Mouse (Mus musculus): Measurements from ENCODE around the gene Gm11114. TPM values are rescaled to one million over a fixed set of nuclear protein-coding genes. Genes with fewer than 3 reads are reported as not detected.

The Gm11114 gene
- total RNA-seq, 1 experiment from 2014 or later = not detected

DNA sequence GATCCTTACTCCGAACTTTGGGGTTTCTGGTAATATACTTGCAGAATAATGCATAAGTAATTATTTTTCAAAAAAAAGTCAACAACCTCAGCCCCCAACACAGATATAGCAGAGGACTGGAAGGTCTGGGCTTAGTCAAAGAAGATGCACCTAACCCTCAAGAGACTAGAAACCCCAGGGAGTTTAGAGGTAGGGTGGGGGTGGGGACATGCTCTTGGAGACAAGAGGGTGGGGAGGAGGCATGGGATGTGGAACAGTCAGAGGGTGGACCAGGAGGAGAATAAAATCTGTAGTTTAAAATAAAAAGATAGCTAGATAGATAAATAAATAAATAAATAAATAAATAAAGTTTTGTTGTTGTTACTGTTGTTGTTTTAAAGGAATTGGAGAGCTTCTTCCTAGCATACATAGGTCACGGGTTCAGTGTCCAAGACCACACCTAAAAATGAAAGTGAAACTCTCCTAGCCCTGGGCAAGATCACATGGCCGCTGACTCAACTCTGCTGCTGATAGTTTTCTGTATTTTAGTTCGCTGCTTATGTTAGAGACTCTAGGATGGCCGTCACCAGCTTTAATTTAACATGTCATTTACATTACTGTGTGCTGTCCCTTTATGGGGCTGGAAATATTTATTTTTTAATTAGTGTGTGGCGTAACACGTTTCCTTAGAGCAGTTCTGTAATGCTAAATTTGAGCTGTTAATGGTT, 44.7 kb downstream of the Gm11114 start:
- no peak for DNase-seq

Other genes starting within 250 kb of the Gm11114 start
- gene Tent5a, start 14.6 kb downstream of the Gm11114 start, total RNA-seq (2021) = 10.7 and 10.8 TPM in 2 replicates

All from adrenal gland, postnatal 25 days (tissue).